Mouse (Mus musculus): Measurements from ENCODE around the gene Tnfrsf8. TPM values are rescaled to one million over a fixed set of nuclear protein-coding genes. Genes with fewer than 3 reads are reported as not detected.
"Not testable (repeated sequence)": the region's sequence is repeated elsewhere in the genome, so short reads cannot be mapped to it uniquely, and the experiment has no call there.

The Tnfrsf8 gene
- total RNA-seq, 2 experiments from 2014 or later, result not detected

GRCm38 (mm10) chr4:145310859-145311258 is 4.1 kb downstream of the Tnfrsf8 start:
- no peak for DNase-seq (ENCODE audit: low spot score)

GRCm38 (mm10) chr4:145306422-145306821 is 8.5 kb downstream of the Tnfrsf8 start:
- no peak for DNase-seq (ENCODE audit: low spot score)

GRCm38 (mm10) chr4:145305661-145306362 is 9.2 kb downstream of the Tnfrsf8 start:
- not testable (repeated sequence) for DNase-seq (ENCODE audit: low spot score)

- DNase-seq (ENCODE audit: low spot score), result no peak
Observed at GRCm38 (mm10) chr4:145304109-145304508, 10.9 kb downstream of the Tnfrsf8 start.

- no peak for DNase-seq (ENCODE audit: low spot score)
Observed at GRCm38 (mm10) chr4:145302106-145302505, 12.9 kb downstream of the Tnfrsf8 start.

- DNase-seq (ENCODE audit: low spot score), result no peak
Observed at GRCm38 (mm10) chr4:145300210-145300927, 14.6 kb downstream of the Tnfrsf8 start.

- DNase-seq (ENCODE audit: low spot score), result no peak
Observed at GRCm38 (mm10) chr4:145299355-145299754, 15.6 kb downstream of the Tnfrsf8 start.

- DNase-seq (ENCODE audit: low spot score), result no peak
Observed at GRCm38 (mm10) chr4:145298846-145299245, 16.1 kb downstream of the Tnfrsf8 start.

GRCm38 (mm10) chr4:145295589-145296300 is 19.2 kb downstream of the Tnfrsf8 start:
- DNase-seq (ENCODE audit: low spot score), result peak; percentile 54

- no peak for DNase-seq (ENCODE audit: low spot score)
Observed at GRCm38 (mm10) chr4:145294588-145294987, 20.4 kb downstream of the Tnfrsf8 start.

GRCm38 (mm10) chr4:145286369-145287120 is 28.4 kb downstream of the Tnfrsf8 start:
- peak; percentile 82 for DNase-seq (ENCODE audit: low spot score)

- no peak for DNase-seq (ENCODE audit: low spot score)
Observed at GRCm38 (mm10) chr4:145284675-145285074, 30.3 kb downstream of the Tnfrsf8 start.

GRCm38 (mm10) chr4:145283441-145283840 is 31.5 kb downstream of the Tnfrsf8 start:
- DNase-seq (ENCODE audit: low spot score), result no peak

- DNase-seq (ENCODE audit: low spot score), result peak; percentile 63
Observed at GRCm38 (mm10) chr4:145280966-145281365, 34.0 kb downstream of the Tnfrsf8 start.

GRCm38 (mm10) chr4:145278724-145279370 is 36.1 kb downstream of the Tnfrsf8 start:
- DNase-seq (ENCODE audit: low spot score), result no peak

GRCm38 (mm10) chr4:145278231-145278630 is 36.7 kb downstream of the Tnfrsf8 start:
- no peak for DNase-seq (ENCODE audit: low spot score)

- no peak for DNase-seq (ENCODE audit: low spot score)
Observed at GRCm38 (mm10) chr4:145276368-145277249, 38.4 kb downstream of the Tnfrsf8 start.

GRCm38 (mm10) chr4:145274887-145275286 is 40.1 kb downstream of the Tnfrsf8 start:
- no peak for DNase-seq (ENCODE audit: low spot score)

- no peak for DNase-seq (ENCODE audit: low spot score)
Observed at GRCm38 (mm10) chr4:145273923-145274322, 41.0 kb downstream of the Tnfrsf8 start.

GRCm38 (mm10) chr4:145272763-145273162 is 42.2 kb downstream of the Tnfrsf8 start:
- peak; percentile 67 for DNase-seq (ENCODE audit: low spot score)

Data from gastrocnemius, adult 18-20 months (tissue).